Mouse (Mus musculus): ENCODE data around the gene Myog.

Gene Myog

GRCm38 (mm10) chr1:134326841-134327346, 37.1 kb downstream of the Myog start:
- no peak for DNase-seq

DNA sequence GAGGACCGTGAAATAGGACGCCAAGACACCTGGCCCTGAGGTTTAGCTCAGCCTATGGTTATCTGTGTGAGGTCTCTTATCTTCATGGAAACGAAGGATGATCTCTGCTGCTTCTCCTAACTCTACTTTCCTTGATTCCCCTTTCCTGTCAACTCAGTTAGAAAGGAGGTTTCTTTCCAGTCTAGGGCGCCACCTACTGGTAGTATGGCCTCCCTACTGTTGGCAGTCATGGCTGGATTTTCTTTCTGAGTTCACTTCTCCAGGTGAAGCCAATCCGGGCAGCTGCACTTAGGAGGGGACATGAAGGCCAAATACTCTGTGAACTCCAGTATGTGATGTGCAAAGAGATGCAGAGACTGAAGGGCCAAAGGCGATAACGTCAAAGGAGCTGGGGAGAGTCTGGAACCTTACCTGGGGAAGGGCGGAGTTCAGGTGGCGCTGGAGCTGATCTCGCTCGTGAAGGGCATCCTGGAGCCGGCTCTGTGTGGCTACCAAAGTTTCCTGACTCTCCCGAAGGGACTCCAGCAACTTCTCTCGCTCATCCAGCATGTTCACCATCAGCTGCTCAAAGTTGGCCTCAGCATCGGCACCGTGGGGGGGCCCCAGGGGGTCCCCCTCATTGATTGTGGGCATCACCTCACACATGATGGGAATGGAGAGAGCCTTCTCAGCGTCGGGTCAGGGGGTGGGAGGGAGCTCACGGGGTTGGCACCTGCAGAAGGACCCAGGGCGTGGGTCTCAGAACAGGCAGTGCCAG, 42.3 kb downstream of the Myog start:
- DNase-seq = peak; percentile 90 to 91

DNA sequence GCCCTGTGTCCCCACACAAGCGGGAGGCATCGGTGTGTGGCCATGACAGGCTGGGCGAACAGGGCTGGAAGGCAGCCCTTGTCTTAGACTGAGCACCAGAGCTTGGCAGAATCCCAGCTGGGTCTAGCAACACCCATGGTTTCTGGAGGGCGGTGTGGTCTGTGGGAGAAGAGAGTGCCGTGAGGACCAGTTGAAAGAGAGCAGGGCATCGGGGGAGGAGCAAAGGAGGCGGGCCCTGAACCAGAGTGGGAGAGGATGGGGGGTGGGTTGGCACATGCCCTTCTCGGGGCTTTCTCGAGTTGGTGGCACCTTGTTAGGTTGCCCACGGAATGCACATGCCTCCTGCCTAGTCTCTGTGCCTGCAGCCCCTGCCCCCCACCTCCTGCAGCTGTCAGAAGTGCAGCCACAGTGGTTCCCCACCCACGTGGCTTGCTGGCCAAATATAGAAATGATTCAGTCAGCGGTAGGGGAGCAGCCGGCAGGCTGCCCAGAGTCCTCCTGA, 43.0 kb downstream of the Myog start, which contains the start of gene Ppfia4:
Gene Ppfia4 (minus strand): TSS at position 159 of the 502 bp plus-strand sequence.
- DNase-seq = peak; percentile 35 to 54

DNA sequence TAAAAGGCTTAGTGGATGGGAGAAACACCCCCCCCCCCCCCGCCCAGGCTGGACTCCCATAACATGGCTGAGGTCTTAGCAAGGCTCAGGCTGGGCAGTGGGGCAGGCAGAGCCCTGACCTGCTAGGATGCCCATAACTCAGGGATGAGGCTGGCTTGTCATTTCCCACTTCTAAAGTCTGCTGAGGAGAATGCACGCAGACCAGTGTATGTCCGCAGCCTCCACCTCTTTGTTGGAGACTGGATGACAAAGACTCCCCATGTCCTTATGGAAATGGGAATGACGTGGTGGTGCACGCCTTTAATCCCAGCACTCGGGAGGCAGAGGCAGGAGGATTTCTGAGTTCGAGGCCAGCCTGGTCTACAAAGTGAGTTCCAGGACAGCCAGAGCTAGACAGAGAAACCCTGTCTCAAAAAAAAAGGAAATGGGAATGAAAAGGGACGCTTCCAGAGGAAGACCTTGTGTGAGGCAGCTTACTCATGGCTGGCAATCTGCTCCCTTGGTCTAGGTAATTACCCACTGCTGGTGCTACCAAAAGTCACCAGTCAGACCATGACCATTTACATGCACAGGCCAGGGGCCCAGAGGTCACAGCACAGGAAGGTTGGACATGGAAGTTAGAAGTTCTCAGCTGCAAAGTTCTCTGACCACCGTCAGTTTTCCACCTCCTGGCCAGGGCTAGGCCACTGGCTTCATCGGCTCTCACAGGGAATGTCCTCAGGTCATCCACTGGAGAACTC, 43.8 kb downstream of the Myog start:
- no peak for DNase-seq

GRCm38 (mm10) chr1:134334111-134334827, 44.5 kb downstream of the Myog start:
- no peak for DNase-seq

GRCm38 (mm10) chr1:134335211-134335923, 45.6 kb downstream of the Myog start:
- DNase-seq = no peak

GRCm38 (mm10) chr1:134335924-134336810, 46.4 kb downstream of the Myog start:
- no peak for DNase-seq

DNA sequence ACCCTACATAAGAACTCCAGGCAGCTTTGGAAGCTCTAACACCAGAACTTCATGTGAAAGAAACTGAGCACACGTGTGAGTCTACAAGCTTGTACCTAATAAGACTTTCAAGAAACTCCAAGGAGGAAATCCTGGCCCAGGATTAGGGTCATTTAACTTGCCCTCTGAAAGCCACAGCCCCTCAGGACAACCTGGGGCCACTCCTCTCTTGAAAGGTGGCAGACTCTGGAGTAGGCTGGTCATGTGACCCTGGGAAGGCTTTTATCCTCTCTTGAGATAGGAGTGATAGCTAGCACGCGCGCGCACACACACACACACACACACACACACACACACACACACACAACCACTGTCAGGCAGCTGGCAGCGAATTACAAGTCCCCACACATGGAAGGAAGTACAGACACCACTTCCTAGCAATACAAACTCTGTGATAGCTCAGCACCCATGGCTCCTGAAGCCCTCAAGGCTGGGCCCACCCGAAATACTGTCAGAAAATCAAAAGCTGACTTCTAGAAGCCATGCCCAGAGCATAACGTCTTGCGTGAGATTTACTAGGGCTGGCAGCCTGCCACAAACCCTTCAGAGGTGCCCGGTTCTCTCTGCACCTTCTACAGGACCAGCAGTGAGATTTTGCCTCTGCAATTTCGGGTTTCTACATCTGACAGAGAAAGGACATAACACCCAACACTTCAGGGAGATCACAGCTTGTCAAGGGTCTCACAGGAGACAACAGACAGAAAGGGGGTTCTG, 47.3 kb downstream of the Myog start:
- no peak for DNase-seq

GRCm38 (mm10) chr1:134339162-134339561, 49.4 kb downstream of the Myog start:
- no peak for DNase-seq

DNA sequence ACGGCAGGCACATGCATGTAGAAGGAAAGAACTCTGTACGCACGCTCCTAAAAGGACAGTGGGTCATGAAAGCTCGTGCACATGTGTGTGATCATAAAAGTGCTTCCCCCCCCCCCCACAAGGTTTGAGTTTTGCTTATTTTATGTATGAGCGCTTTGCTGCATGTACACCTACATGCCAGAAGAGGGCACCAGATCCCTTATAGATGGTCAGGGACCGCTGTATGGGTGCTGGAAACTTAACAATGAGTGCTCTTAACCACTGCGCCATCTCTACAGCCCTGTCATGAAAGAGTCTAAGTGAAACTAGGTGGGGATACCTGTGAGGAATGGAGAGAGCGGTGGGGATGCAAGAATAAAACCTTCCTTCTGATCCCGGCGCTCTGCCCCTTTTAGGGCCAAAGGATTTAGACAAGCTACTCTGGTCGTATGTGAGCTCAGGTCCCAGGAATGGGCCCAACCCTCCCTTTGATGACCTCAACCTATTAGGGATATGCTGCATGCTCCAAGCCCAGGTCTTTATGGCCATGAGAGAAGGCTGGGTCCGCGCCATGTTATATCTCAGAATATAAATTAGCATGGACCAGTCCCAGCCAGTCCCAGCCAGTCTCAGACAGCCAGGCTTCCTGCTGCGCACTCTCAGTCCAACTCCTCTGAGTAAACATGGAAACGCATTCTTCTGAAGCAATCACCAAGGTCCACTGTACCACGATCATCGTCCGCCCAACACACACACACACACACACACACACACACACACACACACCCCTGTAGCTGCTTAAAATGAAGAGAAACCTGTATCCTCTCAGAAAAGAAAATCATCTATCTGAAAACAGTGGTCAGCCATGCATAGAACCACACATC, 50.2 kb downstream of the Myog start:
- no peak for DNase-seq

DNA sequence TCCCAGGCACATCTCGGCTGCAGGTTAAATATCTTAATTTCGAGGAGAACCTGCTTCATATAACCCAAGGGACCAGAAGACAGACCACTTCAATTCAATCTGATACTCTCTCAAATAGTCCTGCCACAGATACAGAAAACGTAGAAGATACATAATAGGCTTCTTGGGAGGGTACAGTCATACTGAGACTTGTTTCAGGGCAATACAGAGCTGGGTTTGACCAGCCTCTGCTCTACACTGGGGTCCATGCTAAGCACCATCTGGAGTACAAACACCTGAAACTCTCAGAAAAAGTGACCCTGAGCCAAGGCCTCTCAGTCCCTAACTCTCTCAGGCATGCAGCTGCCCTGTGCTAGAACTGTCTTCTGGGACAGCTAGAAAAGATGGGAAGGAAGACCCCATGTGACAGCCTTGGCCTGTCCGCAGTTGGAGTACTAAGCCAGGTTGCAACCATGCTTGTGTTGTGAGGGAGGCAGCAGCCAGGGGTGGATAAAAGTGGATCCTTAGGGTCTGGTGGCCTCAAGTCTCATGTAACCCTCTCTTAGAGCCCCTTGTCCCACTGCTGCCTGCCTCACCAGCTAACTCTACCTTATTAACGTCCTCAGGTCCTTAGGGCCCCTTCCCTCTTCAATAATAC, 52.0 kb downstream of the Myog start:
- DNase-seq = no peak

All from kidney, postnatal 4 days (tissue).